Mouse (Mus musculus) duodenum, adult 2 months (tissue): ENCODE measurements around the gene Sez6l. TPM values are rescaled to one million over a fixed set of nuclear protein-coding genes. Genes with fewer than 3 reads are reported as not detected.

Experiments
- polyA plus RNA-seq: library from polyadenylated mRNA; depleted of rRNA; stranded (reverse); fragments of >200 nt; gene quantifications from 2 replicates; pipeline ENCODE4 v1.2.3, GENCODE M21; 2012; ENCODE audit warnings: low replicate concordance; rRNA removed

Gene Sez6l
- polyA plus RNA-seq: 0.14 and 0.65 TPM in 2 replicates

GRCm38 (mm10) chr5:112576993-112577670 lies at the start of gene Sez6l:
TSS of gene Sez6l (minus strand) at chr5:112577185.

GRCm38 (mm10) chr5:112448747-112449440 lies 128.1 kb downstream of the Sez6l start, which contains the start of gene Gm6588:
TSS of gene Gm6588 (plus strand) at chr5:112449426.

GRCm38 (mm10) chr5:112394779-112395443 lies 182.1 kb downstream of the Sez6l start, which contains the start of gene Asphd2:
TSS of gene Asphd2 (minus strand) at chr5:112394866.

Other genes starting within 250 kb of the Sez6l start
- gene Srrd, start 234.1 kb downstream of the Sez6l start, polyA plus RNA-seq: 24.5 and 29.5 TPM in 2 replicates
- gene Hps4, start 234.1 kb downstream of the Sez6l start, polyA plus RNA-seq: 47.3 and 61.3 TPM in 2 replicates
- gene Gm6583, start 221.2 kb downstream of the Sez6l start, polyA plus RNA-seq: 0.05 TPM in 1 of 2 replicates, not detected in the other
- gene Asphd2, start 182.3 kb downstream of the Sez6l start, polyA plus RNA-seq: 2.2 and 3.0 TPM in 2 replicates
- not detected in 2 replicates for gene Gm6588, start 127.8 kb downstream of the Sez6l start, polyA plus RNA-seq